Mouse (Mus musculus): ENCODE measurements at regions not wholly inside any gene's neighbourhood (a gene's known extent, or its start where the extent isn't known, plus 50 kb on each side); places are given as distances from the start of the nearest gene placed in this dataset.

- no peaks in the 10 kb centered on the region for H3K79me2 ChIP-seq (ENCODE audit: control insufficient read depth, insufficient read depth)
These were observed 291.6 kb downstream of the Pmp22 start for GRCm38 (mm10) chr11:63420341-63420740.

GRCm38 (mm10) chr11:63422069-63422468 lies 293.3 kb downstream of the Pmp22 start:
- TF ChIP-seq E2F4 (IDR thresholded peaks at IDR 0.05; ENCODE audit: insufficient read depth) (no peak), SRF (IDR thresholded peaks at IDR 0.05; ENCODE audit: control insufficient read depth, insufficient read length, low read depth) (no peak), TCF3 (IDR thresholded peaks at IDR 0.05; ENCODE audit: insufficient read length, low read depth) (no peak), MYOG (IDR thresholded peaks at IDR 0.05; ENCODE audit: control insufficient read depth in 1 of 3, insufficient read depth in 1 of 3, insufficient read length in 2 of 3, low read depth in 2 of 3) (no peak)
- Histone ChIP-seq H3ac (ENCODE audit: control insufficient read depth, insufficient read length) (no peak overlapping the region), H3K4me2 (ENCODE audit: low read depth) (no peak overlapping the region), H3K4me3 (no peak overlapping the region), H3K79me2 (ENCODE audit: control insufficient read depth, insufficient read depth) (no peaks in the 10 kb centered on the region), H3K27me3 (ENCODE audit: control insufficient read depth, insufficient read depth, insufficient read length) (no peaks in the 10 kb centered on the region), H3K36me3 (ENCODE audit: control insufficient read depth, insufficient read depth) (no peaks in the 10 kb centered on the region)

More at GRCm38 (mm10) chr11:63420341-63420740, 291.6 kb downstream of the Pmp22 start:
- Histone ChIP-seq H3K27me3 (ENCODE audit: control insufficient read depth, insufficient read depth, insufficient read length) (no peaks in the 10 kb centered on the region), H3K4me2 (ENCODE audit: low read depth) (no peak overlapping the region), H3ac (ENCODE audit: control insufficient read depth, insufficient read length) (no peak overlapping the region), H3K36me3 (ENCODE audit: control insufficient read depth, insufficient read depth) (no peaks in the 10 kb centered on the region), H3K4me3 (no peak overlapping the region)
- TF ChIP-seq MYOG (IDR thresholded peaks at IDR 0.05; ENCODE audit: control insufficient read depth in 1 of 3, insufficient read depth in 1 of 3, insufficient read length in 2 of 3, low read depth in 2 of 3) (no peak), CEBPB (IDR thresholded peaks at IDR 0.05; ENCODE audit: insufficient read depth, poor library complexity, severe bottlenecking) (no peak), TCF3 (IDR thresholded peaks at IDR 0.05; ENCODE audit: insufficient read length, low read depth) (no peak)

- H3K4me3 ChIP-seq, result no peak overlapping the region
- no peaks in the 10 kb centered on the region for H3K27me3 ChIP-seq (ENCODE audit: control insufficient read depth, insufficient read depth, insufficient read length)
- no peak overlapping the region for H3K4me2 ChIP-seq (ENCODE audit: low read depth)
- no peaks in the 10 kb centered on the region for H3K36me3 ChIP-seq (ENCODE audit: control insufficient read depth, insufficient read depth)
- no peaks in the 10 kb centered on the region for H3K79me2 ChIP-seq (ENCODE audit: control insufficient read depth, insufficient read depth)
- TF ChIP-seq TCF3 (IDR thresholded peaks at IDR 0.05; ENCODE audit: insufficient read length, low read depth) (no peak), TCF12 (IDR thresholded peaks at IDR 0.05; ENCODE audit: insufficient read depth, poor library complexity, severe bottlenecking) (no peak), E2F4 (IDR thresholded peaks at IDR 0.05; ENCODE audit: insufficient read depth) (no peak), SRF (IDR thresholded peaks at IDR 0.05; ENCODE audit: control insufficient read depth, insufficient read length, low read depth) (no peak), MAX (IDR thresholded peaks at IDR 0.05; ENCODE audit: low read depth) (no peak), CEBPB (IDR thresholded peaks at IDR 0.05; ENCODE audit: insufficient read depth, poor library complexity, severe bottlenecking) (no peak), POLR2A (IDR thresholded peaks at IDR 0.05; ENCODE audit: insufficient read length, low read depth) (no peak), MYOD1 (IDR thresholded peaks at IDR 0.05; ENCODE audit: control insufficient read depth in 1 of 3, insufficient read length in 2 of 3, low read depth in 2 of 3) (no peak), REST (IDR thresholded peaks at IDR 0.05; ENCODE audit: insufficient read depth, insufficient read length) (no peak), USF1 (IDR thresholded peaks at IDR 0.05; ENCODE audit: low read depth) (no peak), MYOG (IDR thresholded peaks at IDR 0.05; ENCODE audit: control insufficient read depth in 1 of 3, insufficient read depth in 1 of 3, insufficient read length in 2 of 3, low read depth in 2 of 3) (no peak), POLR2AphosphoS2 (IDR thresholded peaks at IDR 0.05; ENCODE audit: insufficient read length, low read depth) (no peak)
- H3ac ChIP-seq (ENCODE audit: control insufficient read depth, insufficient read length), result no peak overlapping the region
These were observed 295.5 kb downstream of the Pmp22 start for GRCm38 (mm10) chr11:63424319-63424718.

- Histone ChIP-seq H3K4me2 (ENCODE audit: low read depth) (no peak overlapping the region), H3ac (ENCODE audit: control insufficient read depth, insufficient read length) (no peak overlapping the region), H3K36me3 (ENCODE audit: control insufficient read depth, insufficient read depth) (no peaks in the 10 kb centered on the region), H3K27me3 (ENCODE audit: control insufficient read depth, insufficient read depth, insufficient read length) (no peaks in the 10 kb centered on the region), H3K4me3 (no peak overlapping the region), H3K79me2 (ENCODE audit: control insufficient read depth, insufficient read depth) (no peaks in the 10 kb centered on the region)
- no peak for TF ChIP-seq TCF3 (IDR thresholded peaks at IDR 0.05; ENCODE audit: insufficient read length, low read depth)
These were observed 297.0 kb downstream of the Pmp22 start for GRCm38 (mm10) chr11:63425741-63426140.

GRCm38 (mm10) chr11:63453786-63454185 lies 325.0 kb downstream of the Pmp22 start:
- Histone ChIP-seq H3K4me2 (ENCODE audit: low read depth) (no peak overlapping the region), H3ac (ENCODE audit: control insufficient read depth, insufficient read length) (no peak overlapping the region), H3K4me3 (no peak overlapping the region), H3K36me3 (ENCODE audit: control insufficient read depth, insufficient read depth) (no peaks in the 10 kb centered on the region), H3K79me2 (ENCODE audit: control insufficient read depth, insufficient read depth) (no peaks in the 10 kb centered on the region), H3K27me3 (ENCODE audit: control insufficient read depth, insufficient read depth, insufficient read length) (no peaks in the 10 kb centered on the region)
- TF ChIP-seq MAX (IDR thresholded peaks at IDR 0.05; ENCODE audit: low read depth) (no peak), TCF3 (IDR thresholded peaks at IDR 0.05; ENCODE audit: insufficient read length, low read depth) (no peak), REST (IDR thresholded peaks at IDR 0.05; ENCODE audit: insufficient read depth, insufficient read length) (no peak), SRF (IDR thresholded peaks at IDR 0.05; ENCODE audit: control insufficient read depth, insufficient read length, low read depth) (no peak), CEBPB (IDR thresholded peaks at IDR 0.05; ENCODE audit: insufficient read depth, poor library complexity, severe bottlenecking) (no peak), POLR2A (IDR thresholded peaks at IDR 0.05; ENCODE audit: insufficient read length, low read depth) (no peak), MYOG (IDR thresholded peaks at IDR 0.05; ENCODE audit: control insufficient read depth in 1 of 3, insufficient read depth in 1 of 3, insufficient read length in 2 of 3, low read depth in 2 of 3) (no peak), MYOD1 (IDR thresholded peaks at IDR 0.05; ENCODE audit: control insufficient read depth in 1 of 3, insufficient read length in 2 of 3, low read depth in 2 of 3) (no peak), USF1 (IDR thresholded peaks at IDR 0.05; ENCODE audit: low read depth) (no peak), POLR2AphosphoS2 (IDR thresholded peaks at IDR 0.05; ENCODE audit: insufficient read length, low read depth) (no peak)

Measured in myocyte (in vitro differentiated cells).